Mouse (Mus musculus) kidney, embryonic 15.5 days (tissue): ENCODE measurements around the gene Ikzf2. TPM values are rescaled to one million over a fixed set of nuclear protein-coding genes. Genes with fewer than 3 reads are reported as not detected.

Experiments used
- ATAC-seq: fragments of 200-750 bp; cut with Nextera tagmentation; replicated peaks from 2 replicates; pipeline ENCODE4 v1.8.0; 2017; ENCODE audit warnings: moderate TSS enrichment; ENCODE audit not compliant: low FRiP score
- H3K27ac ChIP-seq: fragments of 300-500 bp; sonication (generic); 2 replicates; pipeline ENCODE4 v1.5.1; 2015; ENCODE audit warnings: mild to moderate bottlenecking, inconsistent platforms
- H3K27me3 ChIP-seq: fragments of 300-500 bp; sonication (generic); 2 replicates; pipeline ENCODE4 v1.6.1; 2015; ENCODE audit warnings: inconsistent platforms
- H3K36me3 ChIP-seq: fragments of 300-500 bp; sonication (generic); 2 replicates; pipeline ENCODE4 v1.6.1; 2015; ENCODE audit warnings: inconsistent platforms
- H3K4me1 ChIP-seq: fragments of 300-500 bp; sonication (generic); 2 replicates; pipeline ENCODE4 v1.6.1; 2015; ENCODE audit warnings: inconsistent platforms
- H3K4me2 ChIP-seq: fragments of 300-500 bp; sonication (generic); 2 replicates; pipeline ENCODE4 v1.6.1; 2015; ENCODE audit warnings: moderate library complexity, mild to moderate bottlenecking, inconsistent platforms
- H3K4me3 ChIP-seq: fragments of 300-500 bp; sonication (generic); replicated peaks from 2 replicates; pipeline ENCODE4 v1.5.1; 2015; ENCODE audit warnings: mild to moderate bottlenecking, inconsistent platforms
- H3K9ac ChIP-seq: fragments of 300-500 bp; sonication (generic); 2 replicates; pipeline ENCODE4 v1.6.1; 2015; ENCODE audit warnings: mild to moderate bottlenecking, inconsistent platforms
- H3K9me3 ChIP-seq: fragments of 300-500 bp; sonication (generic); replicated peaks from 2 replicates; pipeline ENCODE4 v1.6.1; 2016; ENCODE audit warnings: inconsistent platforms
- WGBS: fragments of 180-500 bp; shearing (Covaris S2); methylation state at CpG from one replicate; pipeline ENCODE4 v1.1.7; 2015; ENCODE audit warnings: mixed read lengths; 5-methylcytosine and 5-hydroxymethylcytosine counted together
- polyA plus RNA-seq: library from polyadenylated mRNA; unstranded; fragments of >200 nt; fragmentation: Nextera tagmentation; extraction: Ambion mirVana; gene quantifications from 2 replicates; pipeline ENCODE4 v1.2.1, GENCODE M21; 2015

Ikzf2 gene
- polyA plus RNA-seq, 1 experiment from 2014 or later, result 3.7 TPM

- Histone ChIP-seq H3K4me3 (no peak overlapping the region), H3K27ac (no peak overlapping the region), H3K9me3 (no peaks in the 10 kb centered on the region), H3K36me3 (0 out of 2 replicates have a peak, but pooled peaks cover 8% of the 10 kb centered on the region), H3K4me1 (no peaks in the 10 kb centered on the region), H3K9ac (no peak overlapping the region), H3K27me3 (no peaks in the 10 kb centered on the region), H3K4me2 (no peak overlapping the region)
- 75% methylated on average over 4 of the region's 4 CpGs for WGBS
- ATAC-seq, result no peak
Observed at GRCm38 (mm10) chr1:69535507-69535906, 151.5 kb downstream of the Ikzf2 start.

GRCm38 (mm10) chr1:69533048-69533447, 154.0 kb downstream of the Ikzf2 start:
- H3K4me2 ChIP-seq, result no peak overlapping the region
- 83% methylated on average over 10 of the region's 10 CpGs for WGBS
- H3K4me3 ChIP-seq, result no peak overlapping the region
- H3K36me3 ChIP-seq, result no peaks in the 10 kb centered on the region
- no peak overlapping the region for H3K9ac ChIP-seq
- no peaks in the 10 kb centered on the region for H3K9me3 ChIP-seq
- ATAC-seq, result no peak
- H3K27me3 ChIP-seq, result no peaks in the 10 kb centered on the region
- H3K27ac ChIP-seq, result no peak overlapping the region
- no peaks in the 10 kb centered on the region for H3K4me1 ChIP-seq

- Histone ChIP-seq H3K9ac (no peak overlapping the region), H3K9me3 (no peaks in the 10 kb centered on the region), H3K4me2 (no peak overlapping the region), H3K27ac (no peak overlapping the region), H3K27me3 (no peaks in the 10 kb centered on the region), H3K36me3 (no peaks in the 10 kb centered on the region), H3K4me3 (no peak overlapping the region), H3K4me1 (no peaks in the 10 kb centered on the region)
- no peak for ATAC-seq
- WGBS, result 59% methylated on average over 4 of the region's 4 CpGs
Observed at GRCm38 (mm10) chr1:69528696-69529095, 158.3 kb downstream of the Ikzf2 start.

- ATAC-seq, result no peak
- H3K9ac ChIP-seq, result no peak overlapping the region
- H3K27me3 ChIP-seq, result no peaks in the 10 kb centered on the region
- H3K27ac ChIP-seq, result no peak overlapping the region
- H3K36me3 ChIP-seq, result no peaks in the 10 kb centered on the region
- WGBS, result 91% methylated on average over 2 of the region's 2 CpGs
- H3K9me3 ChIP-seq, result no peaks in the 10 kb centered on the region
- no peak overlapping the region for H3K4me3 ChIP-seq
- no peaks in the 10 kb centered on the region for H3K4me1 ChIP-seq
- no peak overlapping the region for H3K4me2 ChIP-seq
Observed at GRCm38 (mm10) chr1:69521656-69522055, 165.4 kb downstream of the Ikzf2 start.

GRCm38 (mm10) chr1:69519356-69519755, 167.7 kb downstream of the Ikzf2 start:
- WGBS, result 92% methylated on average over 4 of the region's 4 CpGs
- Histone ChIP-seq H3K27ac (no peak overlapping the region), H3K4me3 (no peak overlapping the region), H3K27me3 (no peaks in the 10 kb centered on the region), H3K9ac (no peak overlapping the region), H3K4me1 (no peaks in the 10 kb centered on the region), H3K9me3 (no peaks in the 10 kb centered on the region), H3K4me2 (no peak overlapping the region), H3K36me3 (no peaks in the 10 kb centered on the region)
- ATAC-seq, result no peak

GRCm38 (mm10) chr1:69518012-69518411, 169.0 kb downstream of the Ikzf2 start:
- Histone ChIP-seq H3K27me3 (no peaks in the 10 kb centered on the region), H3K4me1 (peaks cover 2% of the 10 kb centered on the region; the same call in 1 of the 2 replicates), H3K4me3 (no peak overlapping the region), H3K4me2 (no peak overlapping the region), H3K9me3 (no peaks in the 10 kb centered on the region), H3K36me3 (no peaks in the 10 kb centered on the region), H3K9ac (no peak overlapping the region), H3K27ac (no peak overlapping the region)
- no peak for ATAC-seq
- 80% methylated on average over 4 of the region's 4 CpGs for WGBS

GRCm38 (mm10) chr1:69516144-69516543, 170.9 kb downstream of the Ikzf2 start:
- no peaks in the 10 kb centered on the region for H3K9me3 ChIP-seq
- H3K9ac ChIP-seq, result no peak overlapping the region
- H3K27me3 ChIP-seq, result no peaks in the 10 kb centered on the region
- ATAC-seq, result no peak
- 75% methylated on average over 5 of the region's 5 CpGs for whole genome bisulfite sequencing
- H3K27ac ChIP-seq, result no peak overlapping the region
- H3K4me1 ChIP-seq, result peaks cover 7% of the 10 kb centered on the region; the same call in 1 of the 2 replicates
- no peak overlapping the region for H3K4me2 ChIP-seq
- no peaks in the 10 kb centered on the region for H3K36me3 ChIP-seq
- no peak overlapping the region for H3K4me3 ChIP-seq

- H3K27ac ChIP-seq, result peak overlapping the region; percentile 37; the same call in 1 of the 2 replicates
- H3K27me3 ChIP-seq, result no peaks in the 10 kb centered on the region
- no peaks in the 10 kb centered on the region for H3K36me3 ChIP-seq
- no peak overlapping the region for H3K9ac ChIP-seq
- 52% methylated on average over 5 of the region's 5 CpGs for WGBS
- H3K4me2 ChIP-seq, result no peak overlapping the region
- H3K4me1 ChIP-seq, result peaks cover 7% of the 10 kb centered on the region; the same call in 1 of the 2 replicates
- H3K9me3 ChIP-seq, result no peaks in the 10 kb centered on the region
- peak; percentile 52 for ATAC-seq
- H3K4me3 ChIP-seq, result no peak overlapping the region
Observed at GRCm38 (mm10) chr1:69513595-69514250, 173.3 kb downstream of the Ikzf2 start.

GRCm38 (mm10) chr1:69508275-69508674, 178.8 kb downstream of the Ikzf2 start:
- no peak overlapping the region for H3K9ac ChIP-seq
- no peak for ATAC-seq
- H3K27ac ChIP-seq, result no peak overlapping the region
- H3K4me1 ChIP-seq, result peaks cover 7% of the 10 kb centered on the region; the same call in 1 of the 2 replicates
- H3K27me3 ChIP-seq, result no peaks in the 10 kb centered on the region
- H3K4me2 ChIP-seq, result no peak overlapping the region
- no peaks in the 10 kb centered on the region for H3K9me3 ChIP-seq
- H3K4me3 ChIP-seq, result no peak overlapping the region
- H3K36me3 ChIP-seq, result no peaks in the 10 kb centered on the region
- 65% methylated on average over 3 of the region's 3 CpGs for WGBS

- Histone ChIP-seq H3K27me3 (no peaks in the 10 kb centered on the region), H3K4me3 (no peak overlapping the region), H3K27ac (no peak overlapping the region), H3K4me2 (no peak overlapping the region), H3K4me1 (peaks cover under 1% of the 10 kb centered on the region; the same call in 1 of the 2 replicates), H3K9ac (no peak overlapping the region), H3K9me3 (no peaks in the 10 kb centered on the region), H3K36me3 (no peaks in the 10 kb centered on the region)
- 91% methylated on average over 6 of the region's 6 CpGs for WGBS
- ATAC-seq, result no peak
Observed at GRCm38 (mm10) chr1:69507513-69507912, 179.5 kb downstream of the Ikzf2 start.

GRCm38 (mm10) chr1:69506615-69507159, 180.4 kb downstream of the Ikzf2 start:
- no peaks in the 10 kb centered on the region for H3K9me3 ChIP-seq
- no peak overlapping the region for H3K9ac ChIP-seq
- no peak for ATAC-seq
- no peaks in the 10 kb centered on the region for H3K36me3 ChIP-seq
- H3K4me1 ChIP-seq, result no peaks in the 10 kb centered on the region
- H3K27ac ChIP-seq, result no peak overlapping the region
- no peak overlapping the region for H3K4me2 ChIP-seq
- WGBS, result 93% methylated on average over 7 of the region's 7 CpGs
- no peaks in the 10 kb centered on the region for H3K27me3 ChIP-seq
- H3K4me3 ChIP-seq, result no peak overlapping the region

- Histone ChIP-seq H3K9ac (no peak overlapping the region), H3K4me2 (no peak overlapping the region), H3K9me3 (no peaks in the 10 kb centered on the region), H3K36me3 (no peaks in the 10 kb centered on the region), H3K4me3 (no peak overlapping the region), H3K27ac (no peak overlapping the region), H3K27me3 (no peaks in the 10 kb centered on the region), H3K4me1 (no peaks in the 10 kb centered on the region)
- ATAC-seq, result no peak
- 93% methylated on average over 6 of the region's 6 CpGs for WGBS
Observed at GRCm38 (mm10) chr1:69506011-69506410, 181.0 kb downstream of the Ikzf2 start.
